Mouse (Mus musculus) c-Kit-positive CD71-positive TER-119-positive erythroid progenitor cells, embryonic 14.5 days (primary cell): Measurements from ENCODE around the gene Mdm2.
"Not testable (repeated sequence)": the region's sequence is repeated elsewhere in the genome, so short reads cannot be mapped to it uniquely, and the experiment has no call there.

ENCODE experiments used
- DNase-seq: peaks from one replicate; pipeline ENCODE4 v3.0.0-alpha.2; 2013; ENCODE audit warnings: low spot score

The Mdm2 gene

DNA sequence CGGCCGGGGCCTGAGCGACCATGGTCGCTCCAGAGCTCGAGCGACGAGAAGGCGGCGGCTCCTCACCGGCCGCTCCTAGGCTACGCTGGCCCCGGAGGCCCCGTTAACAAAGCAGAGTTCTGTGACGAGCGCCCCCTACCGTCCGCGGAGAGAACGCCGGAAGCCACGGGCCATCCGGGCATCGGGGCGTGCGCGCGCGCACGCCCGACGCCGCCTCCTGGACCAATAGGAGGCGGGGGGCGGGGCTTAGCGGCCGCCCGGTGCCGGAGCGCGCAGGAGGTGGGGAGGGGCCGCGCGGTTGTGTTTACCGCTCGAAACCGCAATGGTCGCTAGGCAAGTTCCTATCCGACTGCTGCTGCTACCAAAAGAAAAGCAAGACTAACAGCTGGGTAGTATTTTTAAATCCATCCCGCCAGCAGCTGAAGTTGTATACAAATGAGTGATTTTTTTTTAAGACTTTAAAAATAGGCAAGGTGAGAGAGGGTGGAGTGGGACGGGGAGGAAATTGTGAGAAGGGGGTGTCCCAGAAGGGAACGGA, at the start of gene Mdm2:
Gene Mdm2, minus strand, starts transcription at position 155 of the 538 bp plus-strand sequence.
- DNase-seq, result peak; percentile 94

DNA sequence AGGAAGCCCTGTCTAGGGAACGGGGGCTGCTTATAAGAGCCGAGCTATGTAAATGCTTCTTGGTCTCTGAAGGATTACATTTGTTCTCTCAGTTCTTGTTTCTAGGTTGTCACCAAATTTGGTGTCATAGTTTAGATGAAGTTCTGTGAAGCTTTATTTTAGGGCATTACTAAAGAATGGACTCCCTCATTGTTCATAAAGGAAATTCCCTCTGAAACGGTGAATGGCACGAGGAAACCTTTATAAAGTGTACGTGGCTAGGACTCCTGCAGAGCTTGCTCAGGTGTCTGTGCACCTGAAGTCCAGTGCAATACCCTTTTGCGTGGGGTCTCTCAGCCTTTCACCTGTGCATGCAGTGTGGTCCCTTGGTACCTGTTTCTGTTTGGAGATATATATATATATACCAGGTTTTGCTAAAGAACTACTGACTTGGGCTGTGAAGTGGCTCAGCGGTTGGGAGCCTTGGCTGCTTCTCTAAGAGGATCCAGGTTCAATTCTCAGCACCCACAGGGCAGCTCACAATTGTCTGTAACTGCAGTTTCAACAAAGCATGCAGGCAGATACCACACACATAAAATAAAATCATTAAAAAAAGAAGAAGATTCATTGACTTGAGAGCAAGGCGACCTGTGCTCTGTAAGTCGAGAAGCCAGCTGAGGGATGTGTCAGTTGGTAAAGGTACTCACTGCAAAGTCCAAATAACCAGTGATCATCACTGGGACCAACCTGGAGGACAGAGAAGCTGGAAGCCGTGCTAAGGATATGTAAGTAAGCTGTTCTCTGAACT, 49.5 kb upstream of the Mdm2 start:
- DNase-seq, result no peak

DNA sequence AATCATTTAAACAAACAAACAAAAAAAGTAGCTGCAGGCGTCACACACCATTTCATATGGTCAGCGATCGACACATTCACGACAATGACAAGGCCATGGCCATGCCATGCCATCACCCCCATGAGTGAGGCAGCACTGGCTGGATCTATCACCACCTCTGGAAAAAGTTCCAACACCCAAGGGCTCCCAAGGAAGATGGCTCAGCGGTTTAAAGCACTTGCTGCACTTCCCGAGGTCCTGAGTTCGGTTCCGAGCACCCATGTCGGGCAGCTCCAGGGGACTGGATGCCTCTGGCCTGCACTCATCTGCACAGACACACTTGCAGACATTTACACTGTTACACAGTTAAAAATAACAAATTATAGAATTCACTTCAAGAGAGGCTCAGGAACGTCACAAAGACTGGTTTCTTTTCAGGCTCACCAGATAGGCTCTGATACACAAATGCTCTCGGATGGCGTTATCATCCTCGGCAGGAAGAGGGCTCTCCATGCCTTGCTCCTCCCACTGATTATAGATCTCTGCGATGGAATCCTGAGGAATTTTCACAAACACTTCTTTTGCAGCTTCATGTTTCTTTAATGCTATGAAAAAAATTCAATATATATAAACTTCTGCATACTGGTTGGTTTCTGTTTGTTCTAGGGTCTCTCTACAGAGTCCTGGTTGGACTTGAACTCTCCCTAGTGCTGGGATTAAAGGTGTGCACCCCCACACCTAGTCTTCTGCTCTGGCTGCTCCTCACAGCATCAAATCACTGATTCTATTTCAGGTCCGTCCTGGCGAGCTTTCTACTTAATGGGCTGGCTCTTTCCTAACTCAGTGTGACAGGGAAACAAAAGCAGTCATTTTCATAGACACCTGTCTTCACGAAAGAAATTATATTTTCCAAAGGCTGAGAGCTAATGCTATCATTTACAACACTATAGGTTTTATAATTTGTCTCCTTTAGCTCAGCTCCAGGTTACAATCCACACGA, 48.5 kb upstream of the Mdm2 start:
- DNase-seq, result no peak

DNA sequence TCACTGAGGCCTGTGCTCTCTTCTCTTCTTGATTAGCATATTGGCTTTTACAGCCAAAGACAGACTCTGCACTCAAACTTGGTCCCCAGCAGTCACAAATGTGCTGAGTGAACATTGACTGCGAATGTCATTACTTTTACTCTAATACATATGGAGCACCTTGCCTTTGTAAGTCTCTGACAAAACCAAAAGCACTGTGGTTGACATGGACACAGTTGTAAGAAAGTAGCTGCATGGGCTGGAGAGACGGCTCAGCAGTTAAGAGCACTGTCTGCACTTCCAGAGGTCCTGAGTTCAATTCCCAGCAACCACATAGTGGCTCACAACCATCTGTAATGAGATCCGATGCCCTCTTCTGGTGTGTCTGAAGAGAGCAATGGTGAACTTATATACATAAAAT, 47.8 kb upstream of the Mdm2 start:
- DNase-seq, result not testable (repeated sequence)

DNA sequence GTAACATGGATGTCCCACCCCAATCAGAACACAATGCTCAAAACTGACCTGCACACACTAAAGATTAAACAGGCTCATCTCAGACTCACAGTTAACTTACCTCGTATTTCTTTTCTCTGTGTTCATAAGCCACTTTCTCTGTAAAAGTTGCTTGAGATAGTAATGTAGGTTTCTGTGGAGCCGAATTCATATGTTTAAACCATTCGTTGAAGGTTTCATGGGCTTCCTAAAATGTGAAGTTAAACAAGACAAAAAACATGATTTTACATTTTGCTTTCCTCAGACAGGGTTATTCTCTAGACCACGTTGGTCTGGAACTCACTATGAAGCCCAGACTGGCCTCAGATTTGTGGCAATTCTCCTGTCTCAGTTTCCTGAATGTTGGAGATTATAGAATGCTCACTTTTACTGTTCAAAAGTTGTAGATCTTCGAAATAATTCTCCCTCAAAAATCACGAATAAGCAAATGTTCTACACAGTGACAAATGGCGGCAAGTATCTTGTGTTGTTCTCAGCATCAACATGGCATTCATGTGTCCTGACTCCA, 47.3 kb upstream of the Mdm2 start:
- no peak for DNase-seq

DNA sequence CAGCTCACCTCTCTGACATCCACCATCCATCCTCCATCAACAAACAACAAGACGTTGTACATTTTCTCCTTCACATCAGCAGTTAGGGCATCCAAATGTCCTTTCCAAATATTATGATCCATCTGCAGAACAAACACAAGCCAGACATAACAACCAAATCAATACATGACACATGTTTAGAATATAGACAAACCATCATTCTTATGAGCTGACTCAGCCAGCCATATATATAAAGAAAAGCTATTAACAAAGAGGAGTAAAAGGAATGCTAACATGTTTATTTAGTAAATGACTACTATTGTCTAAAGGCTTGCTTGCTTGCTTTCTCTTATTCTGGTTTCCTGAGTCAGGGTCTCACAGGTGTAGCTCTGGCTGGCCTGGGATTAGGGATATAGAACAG, 46.7 kb upstream of the Mdm2 start:
- no peak for DNase-seq

DNA sequence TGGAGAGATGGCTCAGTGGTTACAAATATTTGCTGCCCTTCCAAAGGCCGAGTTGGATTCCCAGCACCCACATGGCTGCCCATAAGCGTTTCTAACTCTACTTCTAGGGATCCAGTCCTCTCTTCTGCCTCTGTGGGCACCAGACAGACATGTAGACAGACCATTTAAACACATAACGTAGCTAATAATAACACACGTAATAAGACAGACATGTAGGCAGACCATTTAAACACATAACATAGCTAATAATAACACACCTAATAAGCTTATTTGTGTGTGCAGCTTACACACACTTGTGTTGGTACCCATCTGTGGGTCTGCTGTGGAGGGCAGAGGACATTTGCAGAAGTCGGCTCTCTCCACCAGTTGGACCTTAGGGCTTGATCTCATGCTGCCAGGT, 46.2 kb upstream of the Mdm2 start:
- DNase-seq, result no peak

DNA sequence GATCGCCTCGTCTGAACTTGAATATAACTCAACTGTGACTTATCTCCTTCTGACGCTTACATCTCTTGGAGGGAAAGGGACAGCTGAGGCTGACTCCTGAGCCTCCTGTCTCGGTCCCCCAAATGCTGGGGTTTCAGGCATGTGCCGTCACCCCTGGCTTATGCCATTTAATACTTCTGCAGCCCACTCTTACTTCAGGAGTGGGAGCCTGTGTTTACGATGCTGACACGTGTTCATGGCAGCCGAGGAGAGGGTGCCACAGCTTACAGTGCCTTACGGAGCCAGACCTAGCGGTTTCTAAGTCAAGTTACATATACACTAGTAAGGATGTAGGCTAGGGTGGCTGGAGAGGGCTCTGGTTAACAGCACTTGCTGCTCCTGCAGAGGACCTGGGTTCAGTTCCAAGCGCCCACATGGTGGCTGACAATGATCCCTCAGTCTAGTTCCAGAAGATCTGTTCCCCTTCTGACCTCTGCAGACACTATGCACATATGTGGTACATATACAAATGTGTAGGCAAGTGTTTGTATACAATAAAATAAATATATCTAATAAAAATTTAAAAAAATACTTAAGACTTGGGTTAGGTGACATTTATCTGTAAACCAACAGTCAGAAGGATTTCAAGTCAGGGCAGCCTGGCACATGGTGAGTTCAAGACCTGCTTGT, 45.4 kb upstream of the Mdm2 start:
- no peak for DNase-seq

DNA sequence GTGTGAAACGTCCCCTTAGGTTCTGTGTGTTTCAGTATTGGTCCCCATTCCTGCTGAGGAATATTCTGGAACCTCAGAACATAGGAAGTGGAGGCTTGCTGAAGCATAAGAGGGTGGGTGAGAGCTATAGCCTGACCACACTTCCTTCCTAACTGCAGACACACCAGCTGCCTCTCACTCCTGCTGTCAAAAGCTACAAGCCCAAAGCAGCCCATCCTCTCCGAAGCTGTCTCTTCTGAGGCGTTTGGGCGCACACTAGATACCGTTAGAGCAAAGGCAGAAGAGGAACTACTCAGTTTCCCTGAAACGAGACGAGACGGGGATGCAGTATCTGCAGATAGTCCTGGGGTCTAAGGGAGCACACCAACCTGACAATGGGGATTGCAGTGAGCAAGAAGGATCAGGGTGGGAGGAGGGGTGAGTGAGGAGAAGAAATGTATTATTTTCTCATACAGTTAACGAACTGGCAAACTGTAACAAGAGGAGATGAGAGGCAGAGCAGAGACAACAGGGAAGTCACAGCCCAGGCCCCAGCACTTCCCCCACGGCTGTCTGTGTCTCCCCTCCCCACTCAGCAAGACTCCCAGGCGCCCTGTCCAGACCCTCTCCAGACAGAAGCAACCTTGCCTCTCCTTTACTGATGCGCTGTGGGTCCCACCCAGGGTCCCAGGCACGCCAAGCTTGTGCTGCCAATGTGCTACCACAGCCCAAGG, 44.7 kb upstream of the Mdm2 start:
- DNase-seq, result no peak

DNA sequence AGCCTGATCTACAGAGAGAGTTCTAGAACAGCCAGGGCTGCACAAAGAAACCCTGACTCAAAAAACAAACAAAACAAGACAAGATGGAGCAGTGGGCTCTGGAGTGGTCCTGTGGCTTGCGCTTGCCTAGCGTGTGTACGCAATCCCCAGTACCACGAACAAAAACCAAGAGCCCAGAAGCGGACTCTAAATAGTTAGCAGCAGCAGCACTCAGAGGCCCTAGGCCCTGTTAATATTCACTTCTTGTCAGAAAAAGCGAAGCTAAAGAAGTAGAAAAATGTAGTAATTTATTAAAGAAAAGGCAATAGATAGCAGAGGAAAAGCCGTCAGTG, 44.0 kb upstream of the Mdm2 start:
- no peak for DNase-seq

DNA sequence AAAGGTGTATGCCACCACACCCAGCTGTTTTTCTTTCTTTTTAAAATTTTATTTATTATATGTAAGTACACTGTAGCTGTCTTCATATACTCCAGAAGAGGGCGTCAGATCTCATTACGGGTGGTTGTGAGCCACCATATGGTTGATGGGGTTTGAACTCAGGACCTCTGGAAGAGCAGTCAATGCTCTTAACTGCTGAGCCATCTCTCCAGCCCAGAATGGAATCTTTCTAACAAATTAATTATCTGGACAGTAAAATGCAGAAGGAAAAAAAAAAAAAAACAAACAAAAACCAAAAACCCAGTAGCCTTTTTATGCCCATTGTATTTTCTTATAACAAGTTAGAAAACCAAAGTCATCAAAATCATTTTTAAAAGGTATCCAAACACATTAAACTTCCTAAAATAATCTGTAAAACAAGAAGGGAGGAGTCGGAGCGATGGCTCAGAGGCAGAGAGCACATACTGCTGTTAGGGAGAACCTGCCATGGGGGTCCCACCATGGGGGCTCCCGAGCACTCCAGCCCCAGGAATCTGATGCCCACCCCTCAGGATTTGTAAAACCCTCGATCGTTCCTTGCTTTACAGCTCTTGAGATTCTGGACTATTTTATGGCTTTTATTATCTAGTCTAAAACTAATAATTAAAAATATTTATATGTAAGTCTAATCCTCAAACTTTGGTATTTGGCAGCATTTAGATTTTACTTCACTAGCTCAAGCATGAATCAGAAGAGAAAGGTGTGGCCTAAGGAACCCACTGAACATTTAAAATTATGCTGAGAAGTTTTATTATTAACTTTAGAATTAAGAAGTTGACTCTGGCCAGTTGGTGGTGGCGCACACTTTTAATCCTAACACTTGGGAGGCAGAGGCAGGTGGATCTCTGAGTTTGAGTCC, 43.4 kb upstream of the Mdm2 start:
- DNase-seq, result no peak

DNA sequence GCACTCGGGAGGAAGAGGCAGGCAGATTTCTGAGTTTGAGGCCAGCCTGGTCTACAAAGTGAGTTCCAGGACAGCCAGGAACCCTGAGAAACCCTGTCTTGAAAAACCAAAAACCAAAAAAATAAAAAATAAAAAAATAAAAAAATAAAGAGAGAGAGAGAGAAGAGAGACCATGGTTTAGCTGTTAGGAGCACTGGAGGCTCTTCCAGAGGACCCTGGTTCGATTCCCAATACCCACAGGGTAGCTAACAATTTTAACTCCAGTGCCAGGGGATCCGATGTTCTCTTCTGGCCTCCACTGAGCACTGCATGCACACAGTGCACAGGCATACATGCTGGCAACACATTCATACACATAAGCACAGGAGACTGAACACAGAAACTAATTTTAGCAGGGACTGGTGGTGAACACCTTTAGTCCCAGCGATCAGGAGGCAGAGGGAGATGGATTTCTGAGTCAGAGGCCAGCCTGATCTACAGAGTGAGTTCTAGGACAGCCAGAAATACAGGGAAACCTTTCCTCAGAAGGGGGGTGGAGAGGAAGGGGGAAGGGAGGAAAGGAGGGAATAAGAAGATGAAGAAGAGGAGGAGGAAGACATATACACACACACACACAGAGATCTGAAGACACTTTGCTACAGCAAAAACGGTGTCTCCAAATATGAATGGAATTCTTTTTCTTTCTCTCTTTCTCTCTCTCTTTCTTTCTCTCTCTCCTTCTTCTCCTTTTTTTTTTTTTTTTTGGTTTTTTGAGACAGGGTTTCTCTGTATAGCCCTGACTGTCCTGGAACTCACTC, 42.5 kb upstream of the Mdm2 start:
- no peak for DNase-seq

DNA sequence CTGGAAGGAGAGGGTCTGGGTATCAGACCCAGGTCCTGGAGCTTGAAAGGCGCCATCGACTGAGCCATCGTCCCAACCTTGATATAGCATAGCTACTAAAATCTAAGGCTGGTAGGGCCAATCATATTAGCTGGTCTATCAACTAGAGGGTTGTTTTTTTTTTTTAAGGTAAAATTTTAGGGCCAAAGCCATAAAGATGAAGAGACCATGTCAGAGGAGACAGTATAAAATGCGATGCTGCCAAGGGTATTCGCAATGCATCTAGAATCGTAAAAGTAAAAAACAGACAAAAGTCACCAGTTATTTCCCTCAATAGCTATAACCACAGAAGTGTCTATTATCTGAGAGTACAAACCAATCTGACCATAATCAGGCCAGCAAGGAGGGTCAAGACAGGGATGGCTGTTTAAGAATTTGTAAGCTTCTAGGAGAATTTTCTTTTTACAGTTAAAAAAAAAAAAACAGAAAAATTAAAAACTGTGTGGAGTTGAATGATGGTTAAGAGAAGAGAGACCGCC, 41.8 kb upstream of the Mdm2 start:
- DNase-seq, result no peak

DNA sequence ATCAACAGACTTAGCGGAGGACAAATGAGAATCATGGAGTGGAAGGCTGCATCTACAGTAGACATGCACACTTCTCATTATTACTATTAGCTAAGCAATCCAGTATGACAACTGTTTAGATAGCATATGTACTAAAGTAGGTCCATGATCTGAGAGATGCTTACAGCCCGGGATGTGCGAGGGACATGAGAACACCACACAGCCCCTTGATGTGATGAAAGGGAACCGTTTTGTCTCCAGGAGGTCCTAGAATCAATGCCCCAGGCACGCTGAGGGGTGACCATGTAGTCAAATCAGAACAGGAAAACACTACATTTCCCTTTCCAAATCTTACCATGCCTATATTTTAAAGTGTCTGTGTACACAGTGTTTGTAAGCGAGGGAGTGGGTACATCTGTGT, 41.2 kb upstream of the Mdm2 start:
- DNase-seq, result no peak

DNA sequence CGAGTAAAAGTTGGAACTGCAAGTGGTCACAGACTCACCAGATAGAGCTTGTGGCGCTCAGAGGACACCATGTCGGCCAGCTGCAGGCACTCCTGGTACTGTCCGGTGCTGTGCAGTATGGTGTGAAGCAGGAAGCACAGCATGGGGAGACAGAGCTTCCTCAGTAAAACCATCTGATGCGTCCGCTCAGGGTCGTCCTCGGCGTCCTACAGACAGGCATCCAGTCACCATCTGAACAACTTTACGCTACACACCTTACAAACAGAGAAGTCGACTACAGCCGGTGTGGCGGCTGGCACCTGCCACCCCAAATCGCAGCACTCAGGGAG, 40.7 kb upstream of the Mdm2 start:
- DNase-seq, result no peak

DNA sequence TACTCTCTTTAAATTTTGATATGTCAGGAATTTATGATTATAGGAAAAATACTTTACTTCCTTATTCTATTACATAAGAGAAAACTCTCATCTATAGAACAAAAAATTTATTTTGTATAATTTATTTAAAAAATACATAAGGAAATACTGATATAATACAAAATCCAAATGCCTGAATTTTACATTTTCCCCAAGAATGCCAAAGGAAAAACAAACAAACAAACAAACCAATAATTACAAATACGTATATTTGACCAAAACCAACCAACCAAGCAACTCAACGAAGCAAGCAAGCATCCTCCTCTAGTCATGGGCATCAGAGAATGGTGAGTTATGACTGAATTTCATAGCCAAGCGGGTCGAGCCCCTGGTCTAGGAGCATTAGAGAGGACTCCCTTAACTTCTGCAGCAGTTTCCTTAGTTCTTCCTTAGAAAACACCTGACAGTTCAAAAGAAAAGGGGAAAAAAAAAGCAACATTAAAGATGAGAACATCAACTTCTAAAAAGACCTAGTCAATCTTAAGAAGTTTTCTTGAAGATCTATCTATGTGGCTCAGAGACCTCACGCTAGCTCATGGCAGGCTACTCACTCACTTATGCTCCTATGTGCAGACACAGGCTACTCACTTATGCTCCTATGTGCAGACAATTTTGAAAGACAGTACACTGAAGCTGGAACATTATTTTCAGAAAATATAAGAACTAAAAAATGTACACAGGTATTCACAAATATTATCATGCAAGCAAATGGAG, 40.1 kb upstream of the Mdm2 start:
- no peak for DNase-seq

DNA sequence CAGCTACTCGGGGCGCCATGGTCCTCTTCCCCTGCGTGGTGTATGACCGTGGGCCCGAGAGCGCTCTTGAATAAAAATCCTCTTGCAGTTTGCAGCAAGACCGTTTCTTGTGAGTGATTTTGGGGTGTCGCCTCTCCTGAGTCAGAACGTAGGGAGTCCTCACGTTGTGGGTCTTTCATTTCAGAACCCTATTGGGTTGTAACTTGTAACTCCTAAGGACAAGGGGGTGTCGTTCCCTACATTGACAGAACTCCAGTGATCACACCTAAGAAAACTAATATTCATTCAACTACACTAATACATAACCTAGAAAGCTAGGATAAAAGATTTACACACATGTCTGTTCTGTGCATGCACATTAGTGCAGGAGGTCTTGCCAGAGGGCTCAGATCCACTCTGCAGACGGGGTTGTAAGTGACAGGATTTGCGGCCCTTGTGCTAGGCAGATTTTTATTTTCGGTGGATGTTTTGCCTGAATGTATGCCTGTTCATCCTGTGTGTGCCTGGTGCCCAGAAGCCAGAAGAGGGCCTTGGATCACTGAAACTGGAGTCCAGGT, 39.3 kb upstream of the Mdm2 start:
- DNase-seq, result no peak

DNA sequence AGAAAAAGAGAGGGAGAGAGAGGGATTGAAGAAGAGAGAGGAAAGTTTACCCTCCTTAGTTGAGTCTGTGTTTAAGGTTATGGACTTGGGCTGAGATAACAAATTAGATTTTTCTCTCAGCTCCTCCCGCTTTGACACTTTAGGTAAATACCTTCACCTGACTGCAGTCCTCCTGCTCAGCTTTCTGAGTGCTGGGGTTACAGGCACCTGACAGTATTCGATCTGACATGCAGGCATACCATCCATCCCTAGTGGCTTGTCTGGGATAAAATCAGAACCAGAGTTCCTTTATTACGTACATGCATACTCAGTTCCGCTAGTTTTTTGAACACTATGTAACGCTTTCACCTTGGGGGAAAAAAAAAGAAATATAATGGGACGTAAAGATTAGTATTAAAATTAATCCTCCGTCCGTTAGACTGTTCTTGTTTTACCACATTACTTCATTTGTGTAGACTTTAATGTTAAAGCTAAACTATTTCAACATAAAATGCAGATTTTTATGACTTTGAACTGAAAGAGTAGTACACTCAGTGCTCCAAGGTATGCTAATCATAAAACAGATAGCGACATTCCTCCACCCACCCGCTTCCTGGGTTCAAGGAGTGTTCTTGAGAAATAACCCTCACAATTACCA, 38.6 kb upstream of the Mdm2 start:
- no peak for DNase-seq
